Mouse (Mus musculus): ENCODE results near the gene Cfap61. TPM values are rescaled to one million over a fixed set of nuclear protein-coding genes. Genes with fewer than 3 reads are reported as not detected.

The Cfap61 gene
- polyA plus RNA-seq, 1 experiment from 2014 or later = 4.8 TPM

DNA sequence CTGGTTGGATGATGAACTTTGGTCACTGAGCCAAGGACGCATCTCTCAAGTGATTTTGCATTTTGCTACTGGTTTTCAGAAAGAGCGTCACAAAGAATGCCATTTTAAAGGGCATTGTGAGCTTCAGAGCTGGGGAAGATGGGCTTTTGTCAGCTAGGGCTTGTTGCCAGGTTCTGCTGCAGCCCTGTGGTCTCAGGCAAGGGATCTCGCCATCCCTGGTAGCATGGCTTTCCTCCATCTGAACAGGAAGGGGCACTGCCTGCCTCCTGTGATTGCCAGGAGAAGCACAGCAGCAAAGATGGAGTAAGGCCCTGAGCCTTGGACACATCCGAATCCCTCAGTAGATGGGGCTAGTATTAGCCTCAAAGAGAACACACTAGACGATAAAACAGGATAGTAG, 27.3 kb downstream of the Cfap61 start:
- Histone ChIP-seq H3K9ac (ENCODE audit: low read depth, low read length) (no peak overlapping the region), H3K4me1 (ENCODE audit: control insufficient read depth, insufficient read depth, low read depth, low read length) (peaks cover 4% of the 10 kb centered on the region), H3K4me3 (ENCODE audit: low read length) (no peak overlapping the region), H3K9me3 (ENCODE audit: control insufficient read depth, low read length) (no peaks in the 10 kb centered on the region), H3K27ac (ENCODE audit: low read depth, low read length) (no peak overlapping the region), H3K4me2 (ENCODE audit: low read length) (no peak overlapping the region), H3K36me3 (ENCODE audit: control insufficient read depth, insufficient read depth, low read length) (no peaks in the 10 kb centered on the region), H3K27me3 (replicated peaks; ENCODE audit: control insufficient read depth, insufficient read depth, low read length) (no peaks in the 10 kb centered on the region; the same call in 1 of the 2 replicates)
- WGBS = 77% methylated on average over 5 of the region's 5 CpGs
- 0 out of 2 replicates have a peak, but pooled peaks have one; percentile 27 for ATAC-seq

DNA sequence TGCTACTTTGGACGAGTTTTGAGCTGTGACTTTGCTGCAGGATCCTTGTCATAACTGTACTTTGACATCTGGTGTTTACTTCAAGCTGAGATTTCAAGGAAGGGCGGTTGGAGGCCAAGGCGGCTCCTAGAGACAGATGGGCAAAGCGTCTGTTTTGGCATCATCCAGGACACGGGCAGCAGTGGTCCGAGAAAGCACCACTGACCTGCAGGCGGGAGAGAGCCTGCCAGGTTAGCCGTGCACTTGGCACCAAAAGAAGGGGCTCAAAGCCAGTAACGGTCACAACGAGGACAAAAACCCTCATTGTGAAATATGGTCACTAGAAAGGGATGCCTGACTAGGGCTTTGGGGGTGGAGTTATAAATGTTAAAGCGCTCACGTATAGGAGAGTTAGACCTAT, 36.2 kb downstream of the Cfap61 start:
- WGBS = 72% methylated on average over 12 of the region's 12 CpGs
- no peaks in the 10 kb centered on the region; the same call in 1 of the 2 replicates for H3K4me1 ChIP-seq (ENCODE audit: control insufficient read depth, insufficient read depth, low read depth, low read length)
- peak; percentile 86 for ATAC-seq
- no peak overlapping the region for H3K9ac ChIP-seq (ENCODE audit: low read depth, low read length)
- no peaks in the 10 kb centered on the region for H3K36me3 ChIP-seq (ENCODE audit: control insufficient read depth, insufficient read depth, low read length)
- no peak overlapping the region for H3K4me2 ChIP-seq (ENCODE audit: low read length)
- H3K27ac ChIP-seq (ENCODE audit: low read depth, low read length) = peak overlapping the region; percentile 66; the same call in 1 of the 2 replicates
- H3K27me3 ChIP-seq (replicated peaks; ENCODE audit: control insufficient read depth, insufficient read depth, low read length) = no peaks in the 10 kb centered on the region
- no peaks in the 10 kb centered on the region for H3K9me3 ChIP-seq (ENCODE audit: control insufficient read depth, low read length)
- H3K4me3 ChIP-seq (ENCODE audit: low read length) = no peak overlapping the region

DNA sequence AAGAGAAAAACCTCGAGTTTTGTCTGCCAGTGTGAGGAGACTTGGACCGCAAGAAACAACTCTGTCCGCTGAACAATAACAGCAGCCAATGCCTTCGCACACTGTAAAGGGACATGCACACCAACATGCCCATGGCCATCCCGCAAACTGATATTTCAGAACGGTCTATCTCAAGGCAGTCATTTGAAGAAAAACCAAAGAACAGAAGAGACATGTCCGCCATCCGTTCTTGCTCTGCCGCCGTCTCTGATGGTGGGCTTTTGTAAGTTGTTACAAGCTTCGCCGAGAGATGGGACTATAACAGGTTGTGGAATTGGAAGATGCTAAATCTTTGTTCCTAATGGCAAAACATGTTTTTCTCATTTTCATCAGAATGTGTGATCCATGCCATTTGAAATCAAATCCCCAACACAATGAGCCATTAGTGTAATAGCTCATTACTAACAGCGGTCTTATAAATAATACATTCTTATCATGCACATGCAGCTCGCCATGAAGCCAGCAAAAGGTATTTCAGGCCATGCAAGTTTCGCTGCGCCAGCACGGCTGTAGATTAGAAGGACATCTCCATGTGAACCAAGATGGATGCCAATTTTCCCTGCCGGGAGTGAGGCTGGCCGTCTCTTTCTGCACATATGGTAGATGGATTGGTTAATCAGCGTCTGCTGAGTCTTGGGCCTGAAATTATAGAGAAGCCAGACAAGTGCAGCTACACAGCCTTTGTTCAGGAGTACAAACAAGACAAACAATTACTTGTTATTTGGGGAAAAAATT, 36.8 kb downstream of the Cfap61 start:
- Histone ChIP-seq H3K9ac (ENCODE audit: low read depth, low read length) (no peak overlapping the region), H3K4me3 (ENCODE audit: low read length) (no peak overlapping the region), H3K36me3 (ENCODE audit: control insufficient read depth, insufficient read depth, low read length) (no peaks in the 10 kb centered on the region), H3K4me2 (ENCODE audit: low read length) (no peak overlapping the region), H3K4me1 (ENCODE audit: control insufficient read depth, insufficient read depth, low read depth, low read length) (no peaks in the 10 kb centered on the region; the same call in 1 of the 2 replicates), H3K9me3 (ENCODE audit: control insufficient read depth, low read length) (no peaks in the 10 kb centered on the region), H3K27me3 (replicated peaks; ENCODE audit: control insufficient read depth, insufficient read depth, low read length) (no peaks in the 10 kb centered on the region), H3K27ac (ENCODE audit: low read depth, low read length) (peak overlapping the region; percentile 66)
- 70% methylated on average over 20 of the region's 20 CpGs for WGBS
- peak; percentile 71 for ATAC-seq

DNA sequence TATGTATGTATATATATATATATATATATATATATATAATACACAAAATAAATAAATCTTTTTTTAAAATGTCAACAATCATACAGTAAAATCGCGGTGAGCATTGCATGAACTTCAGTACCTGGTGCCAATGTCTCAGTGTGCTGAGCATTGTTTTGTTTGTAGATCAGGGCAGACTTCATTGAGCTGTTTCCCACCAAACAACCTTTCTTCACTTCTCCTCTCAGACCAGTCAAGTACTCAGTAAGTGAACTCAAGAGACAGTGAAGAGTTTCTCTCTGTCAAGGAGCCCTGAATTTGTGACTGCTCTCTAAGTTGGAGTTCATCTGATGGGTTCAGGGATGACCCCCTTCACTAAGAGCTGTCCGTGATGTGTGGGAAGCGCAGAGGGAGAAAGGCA, 38.0 kb downstream of the Cfap61 start:
- Histone ChIP-seq H3K4me1 (ENCODE audit: control insufficient read depth, insufficient read depth, low read depth, low read length) (no peaks in the 10 kb centered on the region; the same call in 1 of the 2 replicates), H3K4me3 (ENCODE audit: low read length) (no peak overlapping the region), H3K9ac (ENCODE audit: low read depth, low read length) (no peak overlapping the region), H3K4me2 (ENCODE audit: low read length) (no peak overlapping the region), H3K9me3 (ENCODE audit: control insufficient read depth, low read length) (no peaks in the 10 kb centered on the region), H3K27ac (ENCODE audit: low read depth, low read length) (no peak overlapping the region), H3K27me3 (replicated peaks; ENCODE audit: control insufficient read depth, insufficient read depth, low read length) (no peaks in the 10 kb centered on the region), H3K36me3 (ENCODE audit: control insufficient read depth, insufficient read depth, low read length) (no peaks in the 10 kb centered on the region)
- 94% methylated on average over 4 of the region's 4 CpGs for WGBS
- no peak for ATAC-seq

DNA sequence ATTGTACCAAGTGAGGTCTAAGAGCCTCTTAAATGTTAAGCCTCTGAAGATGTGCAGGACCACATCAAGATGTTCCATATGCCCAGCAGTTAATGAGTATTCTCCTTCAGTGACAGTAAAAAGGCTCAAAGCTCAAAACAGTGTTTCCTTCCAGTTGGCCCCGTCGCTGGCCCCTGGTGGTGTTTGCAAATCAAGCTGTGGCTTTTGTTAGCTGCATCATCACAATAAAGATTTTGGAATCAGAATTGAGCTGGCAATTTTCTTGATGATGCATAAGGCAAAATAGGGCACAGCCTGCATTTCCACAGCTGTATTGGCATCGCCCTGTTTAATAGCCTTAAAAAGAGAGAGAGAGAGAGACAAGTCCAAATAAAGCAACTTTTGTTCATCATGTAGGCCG, 45.0 kb downstream of the Cfap61 start:
- 49% methylated on average over 4 of the region's 4 CpGs for WGBS
- Histone ChIP-seq H3K36me3 (ENCODE audit: control insufficient read depth, insufficient read depth, low read length) (no peaks in the 10 kb centered on the region), H3K4me1 (ENCODE audit: control insufficient read depth, insufficient read depth, low read depth, low read length) (peaks cover 4% of the 10 kb centered on the region), H3K9ac (ENCODE audit: low read depth, low read length) (no peak overlapping the region), H3K4me3 (ENCODE audit: low read length) (no peak overlapping the region), H3K4me2 (ENCODE audit: low read length) (no peak overlapping the region), H3K27me3 (replicated peaks; ENCODE audit: control insufficient read depth, insufficient read depth, low read length) (no peaks in the 10 kb centered on the region), H3K9me3 (ENCODE audit: control insufficient read depth, low read length) (no peaks in the 10 kb centered on the region), H3K27ac (ENCODE audit: low read depth, low read length) (no peak overlapping the region)
- ATAC-seq = no peak

DNA sequence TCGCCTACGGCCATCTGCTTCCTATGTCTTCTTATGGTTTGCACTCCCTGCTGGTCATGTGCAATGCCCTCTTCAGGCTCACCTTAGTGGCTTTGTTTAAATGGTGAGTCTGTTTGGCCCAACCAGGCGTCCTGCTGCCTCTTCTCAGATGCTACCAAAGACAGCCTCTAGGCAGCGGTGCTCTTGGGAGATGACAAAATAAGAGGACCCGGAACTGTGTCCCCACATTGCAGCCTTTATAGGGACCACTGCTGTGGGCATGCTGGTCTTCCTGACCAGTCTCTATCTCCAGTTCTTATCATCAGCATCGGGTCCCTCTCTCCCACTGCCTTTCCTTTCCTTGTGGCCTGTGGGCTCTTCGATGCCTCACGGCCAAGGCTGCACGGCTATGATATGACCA, 46.3 kb downstream of the Cfap61 start:
- peak; percentile 27; the same call in 1 of the 2 replicates for ATAC-seq
- H3K4me3 ChIP-seq (ENCODE audit: low read length) = no peak overlapping the region
- 78% methylated on average over 9 of the region's 9 CpGs for WGBS
- no peaks in the 10 kb centered on the region for H3K27me3 ChIP-seq (replicated peaks; ENCODE audit: control insufficient read depth, insufficient read depth, low read length)
- H3K36me3 ChIP-seq (ENCODE audit: control insufficient read depth, insufficient read depth, low read length) = no peaks in the 10 kb centered on the region
- no peak overlapping the region for H3K27ac ChIP-seq (ENCODE audit: low read depth, low read length)
- no peak overlapping the region for H3K9ac ChIP-seq (ENCODE audit: low read depth, low read length)
- H3K4me1 ChIP-seq (ENCODE audit: control insufficient read depth, insufficient read depth, low read depth, low read length) = peaks cover 4% of the 10 kb centered on the region
- H3K4me2 ChIP-seq (ENCODE audit: low read length) = no peak overlapping the region
- no peaks in the 10 kb centered on the region for H3K9me3 ChIP-seq (ENCODE audit: control insufficient read depth, low read length)

DNA sequence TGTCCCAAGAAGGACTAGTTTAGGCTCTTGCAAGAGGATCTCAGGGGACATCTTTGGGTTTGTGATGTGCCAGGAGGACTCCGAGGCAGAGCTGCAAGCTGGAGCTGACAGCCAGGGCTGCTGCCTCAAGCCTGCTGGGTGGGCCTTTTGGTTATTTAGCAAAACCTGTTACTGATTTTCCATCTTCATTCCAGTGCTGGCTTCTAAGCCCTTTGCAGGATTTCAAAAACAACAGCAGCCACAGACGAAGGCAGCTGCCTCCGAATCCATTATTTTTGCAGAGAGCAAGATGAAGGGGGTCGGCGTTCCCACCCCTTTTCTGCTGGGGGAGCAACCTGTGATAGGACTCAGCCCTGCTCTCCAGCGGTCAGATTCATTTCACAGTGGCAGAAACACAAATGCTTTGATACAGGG, 47.1 kb downstream of the Cfap61 start:
- Histone ChIP-seq H3K36me3 (ENCODE audit: control insufficient read depth, insufficient read depth, low read length) (no peaks in the 10 kb centered on the region), H3K9ac (ENCODE audit: low read depth, low read length) (no peak overlapping the region; the same call in 1 of the 2 replicates), H3K4me1 (ENCODE audit: control insufficient read depth, insufficient read depth, low read depth, low read length) (peaks cover 4% of the 10 kb centered on the region), H3K9me3 (ENCODE audit: control insufficient read depth, low read length) (no peaks in the 10 kb centered on the region), H3K4me3 (ENCODE audit: low read length) (no peak overlapping the region), H3K27me3 (replicated peaks; ENCODE audit: control insufficient read depth, insufficient read depth, low read length) (no peaks in the 10 kb centered on the region), H3K27ac (ENCODE audit: low read depth, low read length) (peak overlapping the region; percentile 64), H3K4me2 (ENCODE audit: low read length) (no peak overlapping the region)
- WGBS = 16% methylated on average over 6 of the region's 6 CpGs
- 0 out of 2 replicates have a peak, but pooled peaks have one; percentile 24 for ATAC-seq

DNA sequence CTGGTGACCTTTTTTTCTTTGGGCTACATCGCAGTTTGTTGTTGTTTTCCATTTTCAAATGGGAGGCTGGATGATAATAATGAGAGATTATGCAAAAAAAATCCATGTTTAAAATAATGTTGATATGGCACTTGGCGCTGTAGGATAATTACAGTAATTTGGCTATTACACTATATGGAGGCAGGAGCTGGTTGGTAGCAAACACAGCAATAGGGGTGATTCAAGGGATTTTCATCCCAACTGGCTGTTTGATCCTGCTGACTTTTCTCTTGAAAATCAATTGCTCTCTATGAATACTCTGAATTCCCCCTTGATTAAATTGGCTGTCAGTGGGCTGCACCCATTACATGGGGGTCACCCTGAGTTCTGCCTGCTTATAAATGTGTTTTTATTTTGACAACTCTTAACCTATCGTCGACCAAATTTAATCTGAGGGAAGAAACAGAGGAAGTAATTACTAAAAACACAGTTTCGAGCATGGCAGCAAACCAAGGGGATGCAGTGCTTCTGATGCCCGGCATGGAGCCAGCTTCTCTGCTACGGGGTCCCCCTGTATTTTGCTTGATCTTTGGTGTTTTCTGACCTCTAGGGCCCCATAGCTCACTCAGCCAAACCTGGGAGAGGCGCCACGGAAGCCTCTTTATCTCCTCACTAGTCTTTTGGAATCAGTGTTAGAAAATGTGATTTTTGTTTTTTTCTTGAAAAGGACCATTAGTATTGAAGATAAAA, 47.9 kb downstream of the Cfap61 start:
- Histone ChIP-seq H3K4me2 (ENCODE audit: low read length) (no peak overlapping the region), H3K27me3 (replicated peaks; ENCODE audit: control insufficient read depth, insufficient read depth, low read length) (no peaks in the 10 kb centered on the region), H3K9me3 (ENCODE audit: control insufficient read depth, low read length) (no peaks in the 10 kb centered on the region), H3K4me3 (ENCODE audit: low read length) (no peak overlapping the region), H3K9ac (ENCODE audit: low read depth, low read length) (no peak overlapping the region), H3K4me1 (ENCODE audit: control insufficient read depth, insufficient read depth, low read depth, low read length) (peaks cover 4% of the 10 kb centered on the region), H3K27ac (ENCODE audit: low read depth, low read length) (no peak overlapping the region), H3K36me3 (ENCODE audit: control insufficient read depth, insufficient read depth, low read length) (no peaks in the 10 kb centered on the region)
- WGBS = 61% methylated on average over 9 of the region's 9 CpGs
- ATAC-seq = no peak

DNA sequence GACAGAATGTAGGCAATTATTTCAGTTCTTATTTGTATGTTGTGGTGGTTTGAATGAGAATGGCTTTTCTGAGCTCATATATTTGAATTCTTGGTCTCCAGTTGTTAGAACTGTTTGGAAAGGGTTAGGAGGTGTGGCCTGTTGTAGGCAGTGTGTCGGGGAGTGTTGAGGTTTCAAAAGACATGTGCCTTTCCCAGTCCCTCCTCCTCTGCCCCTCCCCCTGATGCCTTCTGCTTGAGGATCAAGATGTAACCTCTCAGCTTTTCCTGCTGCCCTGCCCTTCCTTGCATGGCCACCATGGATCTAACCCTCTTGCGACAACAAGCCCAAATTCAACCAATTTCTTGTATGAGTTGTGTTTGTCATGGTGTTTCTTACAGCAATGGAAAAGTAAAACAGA, 53.2 kb downstream of the Cfap61 start:
- 76% methylated on average over 2 of the region's 2 CpGs for WGBS

More for the DNA sequence above, 53.2 kb downstream of the Cfap61 start:
- no peaks in the 10 kb centered on the region for H3K9me3 ChIP-seq (ENCODE audit: control insufficient read depth, low read length)
- no peaks in the 10 kb centered on the region for H3K36me3 ChIP-seq (ENCODE audit: control insufficient read depth, insufficient read depth, low read length)
- H3K27ac ChIP-seq (ENCODE audit: low read depth, low read length) = no peak overlapping the region
- H3K4me1 ChIP-seq (ENCODE audit: control insufficient read depth, insufficient read depth, low read depth, low read length) = no peaks in the 10 kb centered on the region
- H3K9ac ChIP-seq (ENCODE audit: low read depth, low read length) = no peak overlapping the region
- H3K4me2 ChIP-seq (ENCODE audit: low read length) = no peak overlapping the region
- no peak overlapping the region for H3K4me3 ChIP-seq (ENCODE audit: low read length)
- no peak for ATAC-seq
- no peaks in the 10 kb centered on the region for H3K27me3 ChIP-seq (replicated peaks; ENCODE audit: control insufficient read depth, insufficient read depth, low read length)
